Mouse (Mus musculus): ENCODE measurements around the gene Usp43.

The Usp43 gene

GRCm38 (mm10) chr11:67921827-67922754 lies at the start of gene Usp43:
Gene Usp43 (minus strand): TSS chr11:67922153.
- peak; percentile 73 for DNase-seq (ENCODE audit: low spot score)

- no peak for DNase-seq (ENCODE audit: low spot score)
Measured at GRCm38 (mm10) chr11:67967831-67968230, 45.9 kb upstream of the Usp43 start.

- DNase-seq (ENCODE audit: low spot score), result peak; percentile 89
Measured at GRCm38 (mm10) chr11:67965905-67966878, 44.2 kb upstream of the Usp43 start, which contains the start of gene Stx8. Gene Stx8 (plus strand): TSS chr11:67966193.

- peak; percentile 89 for DNase-seq (ENCODE audit: low spot score)
Measured at GRCm38 (mm10) chr11:67965242-67965883, 43.4 kb upstream of the Usp43 start, which contains the start of gene Cfap52. Gene Cfap52 (minus strand): TSS chr11:67965651.

GRCm38 (mm10) chr11:67964110-67964509 lies 42.2 kb upstream of the Usp43 start:
- DNase-seq (ENCODE audit: low spot score), result peak; percentile 11

- no peak for DNase-seq (ENCODE audit: low spot score)
Measured at GRCm38 (mm10) chr11:67954413-67954812, 32.5 kb upstream of the Usp43 start.

GRCm38 (mm10) chr11:67953604-67954003 lies 31.7 kb upstream of the Usp43 start:
- no peak for DNase-seq (ENCODE audit: low spot score)

DNA sequence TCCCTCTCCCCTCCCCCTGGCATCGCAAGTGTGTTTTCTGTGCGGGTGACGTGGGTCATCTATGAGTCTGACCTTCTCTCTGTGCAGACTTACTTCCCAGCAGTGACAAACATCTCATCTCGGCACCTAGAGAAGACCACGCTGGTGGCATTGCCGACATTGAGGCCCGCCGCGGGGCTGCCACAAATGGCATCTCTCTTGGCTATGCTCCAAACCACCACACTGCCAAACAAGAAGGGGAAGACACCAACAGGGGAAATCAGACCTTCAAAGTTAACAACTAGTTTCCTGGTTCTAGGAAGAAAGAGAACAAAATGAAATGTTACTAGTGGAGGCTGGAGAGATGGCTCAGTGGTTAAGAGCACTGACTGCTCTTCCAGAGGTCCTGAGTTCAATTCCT lies 27.5 kb upstream of the Usp43 start:
- DNase-seq (ENCODE audit: low spot score), result no peak

DNA sequence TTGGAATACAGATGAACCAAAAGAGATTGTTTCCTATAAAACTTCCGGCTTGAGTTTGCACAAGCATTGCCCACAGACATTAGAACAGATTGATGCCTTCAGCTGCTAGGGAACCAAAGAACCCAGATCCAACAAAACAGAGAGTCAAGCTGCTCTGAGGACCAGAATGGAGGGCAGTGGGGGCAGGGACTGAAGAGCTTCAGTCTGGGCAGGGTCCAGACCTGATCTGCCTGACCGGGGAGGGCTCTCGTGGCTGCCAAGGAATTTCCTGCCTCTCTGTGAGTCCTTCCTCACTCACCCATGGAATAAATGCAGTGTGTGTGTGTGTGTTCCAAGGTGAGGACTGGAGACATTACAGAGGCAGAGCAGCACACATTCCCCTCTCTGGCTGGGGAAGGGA lies 26.3 kb upstream of the Usp43 start:
- no peak for DNase-seq (ENCODE audit: low spot score)

DNA sequence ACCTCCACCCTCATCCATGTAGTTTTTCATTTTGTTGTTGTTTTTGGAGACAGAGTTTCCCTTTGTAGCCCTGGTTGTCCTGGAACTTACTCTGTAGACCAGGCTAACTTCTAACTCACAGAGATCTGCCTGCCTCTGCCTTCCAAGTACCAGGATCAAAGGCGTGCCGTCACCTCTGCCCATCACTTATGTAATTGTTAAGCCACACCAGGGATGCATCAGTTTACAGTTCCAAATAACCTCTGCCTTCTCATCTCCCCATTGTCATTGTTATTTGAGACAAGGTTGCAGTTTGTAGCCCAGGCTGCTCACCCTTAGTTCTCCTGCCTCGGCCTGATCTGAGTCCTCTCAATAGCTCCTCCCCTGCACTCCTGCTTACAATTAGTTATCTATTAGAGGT lies 10.2 kb upstream of the Usp43 start:
- no peak for DNase-seq (ENCODE audit: low spot score)

DNA sequence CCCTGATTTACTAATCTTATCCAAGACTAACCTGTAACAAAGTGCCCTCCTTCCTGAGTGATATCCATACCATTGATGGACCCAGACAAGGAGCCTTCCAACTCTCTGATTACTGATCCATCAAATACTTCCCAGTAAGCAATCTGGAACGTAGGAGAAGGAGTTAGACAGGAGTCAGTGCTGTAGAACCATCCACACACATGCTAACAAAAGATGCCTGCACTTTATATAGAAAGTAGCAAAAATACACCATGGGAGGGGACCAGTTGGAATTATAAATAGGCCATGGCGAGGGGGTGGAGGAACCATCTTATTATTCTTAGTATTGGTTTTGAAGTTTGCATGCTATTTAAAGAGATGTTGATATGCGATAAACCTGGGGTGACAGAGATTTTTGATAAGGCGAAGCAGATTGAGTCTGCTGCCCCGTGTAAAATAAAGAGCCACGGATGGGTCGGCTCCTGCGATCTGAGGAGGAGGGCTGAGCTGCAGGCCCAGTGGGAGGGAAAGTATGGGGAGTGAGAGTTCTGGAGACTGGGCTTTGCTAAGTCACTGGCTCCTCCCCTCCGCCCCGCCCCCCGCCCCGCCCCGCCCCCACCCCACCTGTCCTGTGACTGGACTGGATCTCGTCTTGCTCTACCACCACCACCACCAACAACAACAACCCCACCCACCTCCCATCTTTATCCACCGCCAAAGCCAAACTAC lies 4.5 kb upstream of the Usp43 start:
- DNase-seq (ENCODE audit: low spot score), result no peak

GRCm38 (mm10) chr11:67925000-67925399 lies 3.0 kb upstream of the Usp43 start:
- DNase-seq (ENCODE audit: low spot score), result no peak

DNA sequence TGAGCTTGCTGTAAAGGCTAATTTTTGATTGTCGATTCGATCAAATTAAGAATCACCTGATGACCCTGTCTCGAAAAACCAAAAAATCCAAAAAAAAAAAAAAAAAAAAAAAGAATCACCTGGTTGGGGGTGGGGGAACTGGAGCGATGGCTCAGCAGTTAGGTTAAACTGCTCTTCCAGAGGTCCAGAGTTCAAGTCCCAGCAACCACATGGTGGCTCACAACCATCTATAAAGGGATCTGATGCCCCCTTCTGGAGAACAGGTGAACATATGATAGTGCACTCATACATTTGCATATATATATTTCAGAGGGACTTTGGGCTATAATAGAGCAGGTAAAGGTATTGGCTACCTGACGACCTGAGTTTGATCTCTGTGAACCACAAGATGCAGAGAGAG lies 1.8 kb upstream of the Usp43 start:
- no peak for DNase-seq (ENCODE audit: low spot score)

- DNase-seq (ENCODE audit: low spot score), result peak; percentile 86
Measured at GRCm38 (mm10) chr11:67922755-67923125, 787 bp upstream of the Usp43 start.

DNA sequence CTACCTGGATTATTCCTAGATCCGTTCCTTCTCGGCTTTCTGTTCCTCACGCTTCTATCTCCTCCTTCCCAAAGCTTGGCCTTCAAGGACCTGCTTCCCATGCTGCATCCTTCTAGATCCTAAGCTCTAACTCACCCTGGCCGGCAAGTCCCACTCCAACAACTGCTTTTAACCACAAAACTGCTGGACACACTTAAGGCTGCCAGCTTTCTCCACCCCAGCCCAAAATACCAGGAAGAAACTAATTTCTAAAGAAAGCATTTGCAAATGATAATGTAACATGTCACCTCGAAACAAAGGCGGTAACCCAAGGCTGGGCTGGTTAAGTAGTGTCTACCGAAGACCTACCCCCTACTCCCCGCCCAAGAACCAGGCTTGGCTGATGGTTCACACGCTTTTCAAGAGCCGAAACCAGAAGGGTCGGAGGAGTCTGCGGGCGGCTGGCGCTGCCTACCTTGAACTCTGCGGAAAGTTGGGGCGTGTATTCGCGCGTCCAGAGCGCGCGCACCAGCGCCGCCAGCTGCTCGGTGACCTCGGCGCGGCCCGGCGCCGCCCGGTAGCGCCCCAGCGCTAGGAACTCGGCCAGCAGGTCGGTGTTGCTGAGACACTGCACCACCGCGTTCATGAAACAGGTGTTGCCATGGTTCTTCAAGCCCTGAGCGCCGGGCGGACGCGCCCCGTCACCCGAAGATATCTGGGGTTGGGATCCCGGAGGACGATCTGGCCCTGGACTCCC lies 694 bp downstream of the Usp43 start:
- no peak for DNase-seq (ENCODE audit: low spot score)

- no peak for DNase-seq (ENCODE audit: low spot score)
Measured at GRCm38 (mm10) chr11:67920226-67920960, 1.6 kb downstream of the Usp43 start.

DNA sequence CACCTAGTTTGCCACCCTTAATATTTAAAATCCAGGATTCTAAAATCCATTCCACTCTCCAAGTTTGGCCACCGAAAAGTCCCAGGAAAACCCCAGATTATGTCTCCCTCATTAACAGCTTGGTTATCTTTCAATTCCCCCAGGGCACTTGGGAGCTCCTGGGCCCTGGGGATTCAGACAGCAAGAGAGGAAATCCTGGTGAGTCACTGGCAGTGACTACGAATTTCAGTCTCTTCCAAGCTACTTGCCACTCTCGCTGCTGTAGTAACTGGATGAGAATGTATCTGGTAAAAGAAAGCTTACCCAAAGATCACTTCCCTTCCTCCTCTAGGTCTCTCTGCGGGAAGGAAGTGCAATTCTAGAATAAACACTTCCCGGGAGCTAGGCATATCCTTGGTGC lies 2.4 kb downstream of the Usp43 start:
- DNase-seq (ENCODE audit: low spot score), result no peak

DNA sequence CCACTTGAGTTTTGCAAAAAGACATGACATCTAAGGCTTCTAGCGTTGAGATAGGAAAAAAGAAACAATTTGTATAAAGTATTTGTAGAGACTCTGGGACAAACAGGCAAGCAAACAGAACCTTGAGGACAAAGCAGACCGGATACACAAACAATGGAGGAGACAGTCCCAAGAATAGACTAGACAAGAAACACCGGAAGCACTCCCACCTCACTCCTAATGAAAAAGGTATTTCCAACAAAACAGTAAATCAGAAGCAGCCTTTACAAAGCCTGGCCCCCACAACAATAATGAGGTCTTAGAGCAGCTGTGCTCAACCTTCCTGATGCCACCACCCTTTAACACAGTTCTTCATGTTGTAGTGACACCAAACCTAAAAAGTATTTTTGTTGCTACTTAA lies 4.8 kb downstream of the Usp43 start:
- no peak for DNase-seq (ENCODE audit: low spot score)

- DNase-seq (ENCODE audit: low spot score), result no peak
Measured at GRCm38 (mm10) chr11:67911074-67911473, 10.9 kb downstream of the Usp43 start.

- no peak for DNase-seq (ENCODE audit: low spot score)
Measured at GRCm38 (mm10) chr11:67903756-67904155, 18.2 kb downstream of the Usp43 start.
